Mouse (Mus musculus) ES-Bruce4 (cell line): ENCODE measurements around the gene 4933415F23Rik. TPM values are rescaled to one million over a fixed set of nuclear protein-coding genes. Genes with fewer than 3 reads are reported as not detected.

ENCODE experiments used
- H3K27ac ChIP-seq: 2 replicates; pipeline ENCODE4 v1.5.1; 2012; ENCODE audit warnings: low read length, inconsistent platforms; ENCODE audit not compliant: insufficient read depth
- H3K27me3 ChIP-seq: 2 replicates; pipeline ENCODE4 v1.6.1; 2012; ENCODE audit warnings: mild to moderate bottlenecking, low read length, inconsistent platforms; ENCODE audit not compliant: control insufficient read depth, poor library complexity, insufficient read depth, severe bottlenecking
- H3K36me3 ChIP-seq: 2 replicates; pipeline ENCODE4 v1.6.1; 2012; ENCODE audit warnings: inconsistent platforms, mild to moderate bottlenecking, low read length, moderate library complexity; ENCODE audit not compliant: control insufficient read depth, poor library complexity, insufficient read depth, severe bottlenecking
- H3K4me1 ChIP-seq: one replicate; pipeline ENCODE4 v1.8.1; 2011; ENCODE audit warnings: low read length; ENCODE audit not compliant: control insufficient read depth, insufficient read depth
- H3K4me3 ChIP-seq: 2 replicates; pipeline ENCODE4 v1.5.1; 2011; ENCODE audit warnings: low read depth, mild to moderate bottlenecking, low read length
- H3K9ac ChIP-seq: 2 replicates; pipeline ENCODE4 v1.6.1; 2012; ENCODE audit warnings: low read depth, mild to moderate bottlenecking, inconsistent platforms; ENCODE audit not compliant: poor library complexity, severe bottlenecking
- H3K9me3 ChIP-seq: replicated peaks from 2 replicates; pipeline ENCODE4 v1.6.1; 2012; ENCODE audit warnings: mild to moderate bottlenecking, low read length, inconsistent platforms; ENCODE audit not compliant: control insufficient read depth, poor library complexity, insufficient read depth, severe bottlenecking
- CTCF ChIP-seq: IDR thresholded peaks from one replicate; pipeline ENCODE4 v1.8.1; 2011; ENCODE audit warnings: low read depth, low read length
- EP300 ChIP-seq: IDR thresholded peaks from 2 replicates; pipeline ENCODE4 v1.6.1; 2011; ENCODE audit warnings: low read depth, low read length; ENCODE audit not compliant: insufficient read depth
- POLR2A ChIP-seq: IDR thresholded peaks from one replicate; pipeline ENCODE4 v1.8.1; 2011; ENCODE audit warnings: low read length; ENCODE audit not compliant: insufficient read depth
- polyA plus RNA-seq: library from polyadenylated mRNA; stranded (reverse); fragments of >200 nt; gene quantifications from 2 replicates; pipeline ENCODE4 v1.2.4, GENCODE M21; 2011; ENCODE audit warnings: low read depth; ENCODE audit not compliant: missing spikeins, insufficient read depth, insufficient read length

The 4933415F23Rik gene
- polyA plus RNA-seq, 1 experiment: not detected

GRCm38 (mm10) chr1:23097996-23098395 is 4.1 kb downstream of the 4933415F23Rik start:
- no peak for TF ChIP-seq POLR2A
- no peak for TF ChIP-seq CTCF
- TF ChIP-seq EP300: no peak
- 0 out of 2 replicates have a peak, but pooled peaks cover 2% of the 10 kb centered on the region for H3K9me3 ChIP-seq
- H3K9ac ChIP-seq: no peak overlapping the region
- no peaks in the 10 kb centered on the region for H3K27me3 ChIP-seq
- H3K27ac ChIP-seq: no peak overlapping the region
- no peak overlapping the region for H3K4me3 ChIP-seq
- no peaks in the 10 kb centered on the region for H3K4me1 ChIP-seq
- H3K36me3 ChIP-seq: no peaks in the 10 kb centered on the region

- no peaks in the 10 kb centered on the region for H3K9me3 ChIP-seq
- TF ChIP-seq POLR2A (no peak), EP300 (no peak), CTCF (no peak)
- H3K4me1 ChIP-seq: no peaks in the 10 kb centered on the region
- H3K27ac ChIP-seq: no peak overlapping the region
- no peaks in the 10 kb centered on the region for H3K36me3 ChIP-seq
- H3K4me3 ChIP-seq: no peak overlapping the region
- no peak overlapping the region for H3K9ac ChIP-seq
- no peaks in the 10 kb centered on the region for H3K27me3 ChIP-seq
Observed at GRCm38 (mm10) chr1:23067715-23068114, 34.3 kb downstream of the 4933415F23Rik start.

GRCm38 (mm10) chr1:23064717-23065475 is 37.2 kb downstream of the 4933415F23Rik start:
- no peaks in the 10 kb centered on the region for H3K4me1 ChIP-seq
- H3K36me3 ChIP-seq: no peaks in the 10 kb centered on the region
- H3K4me3 ChIP-seq: no peak overlapping the region
- TF ChIP-seq POLR2A: no peak
- H3K27me3 ChIP-seq: no peaks in the 10 kb centered on the region
- H3K9ac ChIP-seq: no peak overlapping the region
- no peaks in the 10 kb centered on the region for H3K9me3 ChIP-seq
- no peak overlapping the region for H3K27ac ChIP-seq

GRCm38 (mm10) chr1:23063946-23064345 is 38.1 kb downstream of the 4933415F23Rik start:
- Histone ChIP-seq H3K27me3 (no peaks in the 10 kb centered on the region), H3K36me3 (no peaks in the 10 kb centered on the region), H3K9me3 (no peaks in the 10 kb centered on the region), H3K4me3 (no peak overlapping the region), H3K4me1 (no peaks in the 10 kb centered on the region), H3K27ac (no peak overlapping the region), H3K9ac (no peak overlapping the region)
- TF ChIP-seq POLR2A (no peak), CTCF (no peak), EP300 (no peak)

- H3K9me3 ChIP-seq: no peaks in the 10 kb centered on the region
- H3K27me3 ChIP-seq: no peaks in the 10 kb centered on the region
- H3K36me3 ChIP-seq: no peaks in the 10 kb centered on the region
- H3K9ac ChIP-seq: no peak overlapping the region
- TF ChIP-seq EP300: no peak
- no peak for TF ChIP-seq POLR2A
- TF ChIP-seq CTCF: peak; percentile 48
- no peaks in the 10 kb centered on the region for H3K4me1 ChIP-seq
- H3K27ac ChIP-seq: no peak overlapping the region
- no peak overlapping the region for H3K4me3 ChIP-seq
Observed at GRCm38 (mm10) chr1:23061614-23062373, 40.3 kb downstream of the 4933415F23Rik start.

- Histone ChIP-seq H3K27me3 (no peaks in the 10 kb centered on the region), H3K9ac (no peak overlapping the region), H3K4me1 (no peaks in the 10 kb centered on the region), H3K27ac (no peak overlapping the region), H3K9me3 (no peaks in the 10 kb centered on the region), H3K4me3 (no peak overlapping the region), H3K36me3 (no peaks in the 10 kb centered on the region)
- TF ChIP-seq CTCF: no peak
- no peak for TF ChIP-seq EP300
- TF ChIP-seq POLR2A: no peak
Observed at GRCm38 (mm10) chr1:23060056-23060455, 42.0 kb downstream of the 4933415F23Rik start.
